Mouse (Mus musculus): ENCODE measurements around the gene Coq8b.

Gene Coq8b

DNA sequence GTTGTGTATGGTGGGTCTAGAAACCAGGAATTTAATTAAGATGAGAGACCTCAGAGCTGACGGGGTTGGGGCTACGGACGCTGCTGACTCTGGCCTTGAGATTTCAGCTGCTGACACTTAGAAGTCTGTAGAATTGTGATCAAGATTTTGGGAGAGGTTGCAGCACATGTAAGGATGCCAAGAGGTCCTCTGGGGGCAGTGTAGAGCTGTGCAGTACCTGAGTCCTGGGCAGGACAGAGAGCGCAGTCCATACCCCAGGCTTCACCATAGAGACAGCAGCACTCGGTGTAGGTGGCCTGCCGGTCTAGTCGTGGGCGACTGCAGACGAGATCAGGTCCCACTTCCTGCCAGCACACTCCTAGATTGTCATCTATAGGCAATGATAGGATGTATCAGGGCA, 74.7 kb downstream of the Coq8b start:
- no peak for DNase-seq (ENCODE audit: low spot score in 2 of 2)
